Mouse (Mus musculus): ENCODE results near the gene Gm45062.

DNA sequence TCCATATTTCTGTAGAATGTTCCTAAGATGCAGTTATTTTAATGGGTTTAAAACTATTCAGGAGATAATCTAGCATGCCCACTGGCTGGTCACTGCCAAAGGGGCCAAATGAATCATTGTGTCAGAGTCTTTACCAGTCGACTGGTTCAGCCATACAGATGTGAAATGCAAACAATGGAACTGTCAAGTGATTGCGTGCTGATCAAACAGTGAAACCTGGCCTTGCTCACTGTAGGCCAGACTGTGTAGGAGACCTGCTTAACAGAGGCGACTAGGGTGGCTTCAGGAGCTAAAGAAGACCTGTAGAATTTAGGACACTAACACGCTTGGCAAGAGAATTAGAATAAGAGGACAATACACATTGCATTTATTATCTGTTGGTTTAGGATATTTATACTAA, 135.8 kb downstream of the Gm45062 start:
- TF ChIP-seq CTCF (IDR thresholded peaks at IDR 0.05): no peak
- TF ChIP-seq EP300 (IDR thresholded peaks at IDR 0.05): no peak
